Mouse (Mus musculus): ENCODE measurements around the gene Cluap1.

GRCm38 (mm10) chr16:3909118-3909517 lies 517 bp downstream of the Cluap1 start:
- TF ChIP-seq CTCF (IDR thresholded peaks at IDR 0.05; ENCODE audit: low read depth, low read length): no peak
- no peak for TF ChIP-seq POLR2A (IDR thresholded peaks at IDR 0.05; ENCODE audit: insufficient read depth, low read length)
